Mouse (Mus musculus) testis, adult 2 months (tissue): ENCODE data around the gene Immp2l.

ENCODE experiments used
- CTCF ChIP-seq: fragments of 200-500 bp; IDR thresholded peaks from 2 replicates; pipeline ENCODE4 v1.5.1; 2012; ENCODE audit warnings: low read depth, mild to moderate bottlenecking, inconsistent platforms, low read length, moderate library complexity; ENCODE audit not compliant: control insufficient read depth, insufficient read depth, insufficient replicate concordance
- POLR2A ChIP-seq: fragments of 200-500 bp; IDR thresholded peaks from 2 replicates; pipeline ENCODE4 v1.6.1; 2012; ENCODE audit warnings: low read depth, mild to moderate bottlenecking, inconsistent platforms, low read length, moderate library complexity; ENCODE audit not compliant: control insufficient read depth

DNA sequence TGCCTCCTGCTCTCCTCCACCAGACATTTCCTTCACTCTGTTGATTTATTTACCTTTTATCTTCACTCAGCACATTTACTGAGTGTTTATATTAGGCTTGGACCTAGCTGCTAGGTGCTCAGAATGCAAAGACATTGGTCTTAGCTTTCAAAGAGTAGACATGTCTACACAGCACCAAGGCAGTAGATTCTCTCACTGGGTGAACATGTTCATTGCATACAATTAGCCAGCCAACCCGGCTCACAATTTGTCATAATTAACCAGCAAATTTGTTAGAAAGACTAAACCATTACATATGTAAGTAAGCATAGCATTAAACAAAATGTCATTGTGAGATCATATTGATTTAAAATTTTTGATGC lies 542.5 kb downstream of the Immp2l start:
- TF ChIP-seq CTCF (no peak), POLR2A (no peak)
